18 mouse cellular contexts compared by ENCODE assay signal in genomic region chr1:39847066-39847465, GRCm38 (mm10). TPM values are rescaled to one million over a fixed set of nuclear protein-coding genes. Genes with fewer than 3 reads are reported as not detected.
DNase-seq lines count a peak whose midpoint lies in the region; ATAC-seq and TF ChIP-seq lines count a peak whose summit lies in the region.
"Had no signal": no experiment of that assay in that cellular context is flagged by ENCODE, and none has a peak within 500 bp of the region (broad histone marks: within the 10 kb centered on the region; RNA-seq: fewer than 3 reads in every experiment).

No protein-coding gene starts in this region.

- H3K27me3 ChIP-seq in liver, adult 2 months (ENCODE audit: control insufficient read depth, insufficient read depth, low read length), result no peaks in the 10 kb centered on the region
- H3K27me3 ChIP-seq in liver, embryonic 11.5 days (replicated peaks; ENCODE audit: control insufficient read depth, insufficient read depth, low read length), result no peaks in the 10 kb centered on the region
- H3K27me3 ChIP-seq in limb, embryonic 10.5 days (ENCODE audit: low read depth, poor library complexity, severe bottlenecking), result no peaks in the 10 kb centered on the region
- H3K27me3 ChIP-seq: heart, embryonic 13.5 days; liver, embryonic 15.5 days had no signal

- ATAC-seq in liver, embryonic 11.5 days (replicated peaks; ENCODE audit: low FRiP score), result no peak
- ATAC-seq in common myeloid progenitor, adult 5-6 weeks (replicated peaks; ENCODE audit: low read depth, poor library complexity, severe bottlenecking), result peak; percentile 75
- ATAC-seq: forebrain, embryonic 14.5 days had no signal

- no peak overlapping the region for H3K27ac ChIP-seq in liver, adult 2 months (replicated peaks; ENCODE audit: insufficient read depth, low read depth, low read length)
- H3K27ac ChIP-seq in liver, embryonic 11.5 days (ENCODE audit: low read depth, low read length), result no peak overlapping the region
- H3K27ac ChIP-seq in limb, embryonic 10.5 days, result no peak overlapping the region
- H3K27ac ChIP-seq: left cerebral cortex, adult 2 months; liver, embryonic 15.5 days had no signal

- no peak overlapping the region for H3K9ac ChIP-seq in liver, adult 2 months (ENCODE audit: low read depth, low read length)
- no peak overlapping the region for H3K9ac ChIP-seq in liver, embryonic 11.5 days (ENCODE audit: low read depth, low read length)
- H3K9ac ChIP-seq: heart, embryonic 13.5 days; liver, embryonic 15.5 days had no signal

- TF ChIP-seq POLR2A in liver, adult 2 months (IDR thresholded peaks at IDR 0.05; ENCODE audit: extremely low read depth, insufficient read depth, low read length), result no peak

- peak; percentile 12 for DNase-seq in liver, adult 2 months (ENCODE audit: extremely low read depth, low read depth, low spot score)
- DNase-seq in liver, embryonic 11.5 days (ENCODE audit: low spot score), result no peak
- peak; percentile 6 to 50 for DNase-seq in kidney, postnatal 25 days
- DNase-seq in naive thymus-derived CD4-positive, alpha-beta T cell, adult 2 months (ENCODE audit: low read depth), result peak; percentile 49
- DNase-seq in limb, embryonic 10.5 days (ENCODE audit: low spot score), result no peak
- no peak for DNase-seq in layer of hippocampus, adult 9-11 months
- DNase-seq in right cerebral cortex, adult 2 months (ENCODE audit: low spot score in 2 of 2), result no peak

- no peaks in the 10 kb centered on the region for H3K79me2 ChIP-seq in liver, adult 2 months (ENCODE audit: control insufficient read depth, insufficient read depth, low read length)

- no peak for TF ChIP-seq CTCF in liver, adult 2 months (IDR thresholded peaks at IDR 0.05; ENCODE audit: low read depth, low read length)

- no peaks in the 10 kb centered on the region for H3K4me1 ChIP-seq in liver, adult 2 months (ENCODE audit: control insufficient read depth, insufficient read depth, low read length)
- peaks cover under 1% of the 10 kb centered on the region for H3K4me1 ChIP-seq in liver, embryonic 11.5 days (replicated peaks; ENCODE audit: control insufficient read depth, insufficient read depth, low read length)
- H3K4me1 ChIP-seq in limb, embryonic 10.5 days, result no peaks in the 10 kb centered on the region

- WGBS in liver, adult 2 months, result 71% methylated on average over 7 of the region's 7 CpGs
- WGBS in liver, embryonic 11.5 days, result 46% methylated on average over 7 of the region's 7 CpGs
- WGBS in limb, embryonic 10.5 days, result 89% methylated on average over 7 of the region's 7 CpGs

- H3K9me3 ChIP-seq in liver, embryonic 11.5 days (ENCODE audit: control insufficient read depth, low read length), result no peaks in the 10 kb centered on the region
- no peaks in the 10 kb centered on the region for H3K9me3 ChIP-seq in limb, embryonic 10.5 days (replicated peaks)
- H3K9me3 ChIP-seq: G1E; heart, embryonic 13.5 days; liver, embryonic 15.5 days had no signal

- H3K4me3 ChIP-seq in liver, adult 2 months (ENCODE audit: insufficient read depth, low read depth, low read length), result no peak overlapping the region
- no peak overlapping the region for H3K4me3 ChIP-seq in liver, embryonic 11.5 days (ENCODE audit: low read depth, low read length)
- H3K4me3 ChIP-seq in limb, embryonic 10.5 days, result no peak overlapping the region
- H3K4me3 ChIP-seq: heart, embryonic 13.5 days; left cerebral cortex, adult 2 months; liver, embryonic 15.5 days; myocyte had no signal

- H3K4me2 ChIP-seq in liver, embryonic 11.5 days, result no peak overlapping the region
- H3K4me2 ChIP-seq: heart, embryonic 13.5 days; liver, embryonic 15.5 days had no signal

- no peaks in the 10 kb centered on the region for H3K36me3 ChIP-seq in liver, adult 2 months (ENCODE audit: control insufficient read depth, insufficient read depth, low read length)
- H3K36me3 ChIP-seq in liver, embryonic 11.5 days (ENCODE audit: control insufficient read depth, insufficient read depth, low read length), result no peaks in the 10 kb centered on the region
- no peaks in the 10 kb centered on the region for H3K36me3 ChIP-seq in limb, embryonic 10.5 days
- H3K36me3 ChIP-seq: G1E; heart, embryonic 13.5 days; liver, embryonic 15.5 days had no signal

RNA-seq across cellular contexts. Expression of gene Gm3646, which starts 41.9 kb away (rescaled TPM):
- total RNA-seq in liver, adult 2 months (2014; rRNA removed), result not detected in 2 replicates
- polyA plus RNA-seq in liver, adult 2 months (2012; rRNA removed), result not detected in 2 replicates
- polyA plus RNA-seq in liver, embryonic 11.5 days (2014; fragmentation: Nextera tagmentation; extraction: Ambion mirVana), result not detected in 2 replicates
- not detected in 2 replicates for total RNA-seq in common myeloid progenitor, adult 5-6 weeks (2017)
- not detected in 2 replicates for polyA plus RNA-seq in limb, embryonic 10.5 days (2016; fragmentation: Nextera tagmentation; extraction: Ambion mirVana)
- total RNA-seq: adrenal gland, adult 18-20 months; G1E; left cerebral cortex, adult 2 months had no signal
- polyA plus RNA-seq: embryonic facial prominence, embryonic 11.5 days; forebrain, embryonic 14.5 days; G1E; intestine, embryonic 14.5 days; liver, embryonic 15.5 days; stomach, embryonic 16.5 days had no signal

RNA-seq across cellular contexts. Expression of gene Map4k4, which starts 53.6 kb away (rescaled TPM):
- 10.7 and 12.4 TPM in 2 replicates for total RNA-seq in liver, adult 2 months (2014; rRNA removed)
- 6.3 and 7.2 TPM in 2 replicates for polyA plus RNA-seq in liver, adult 2 months (2012; rRNA removed)
- polyA plus RNA-seq in liver, embryonic 11.5 days (2014; fragmentation: Nextera tagmentation; extraction: Ambion mirVana), result 12.5 and 13.6 TPM in 2 replicates
- 118 and 130 TPM in 2 replicates for total RNA-seq in common myeloid progenitor, adult 5-6 weeks (2017)
- polyA plus RNA-seq in limb, embryonic 10.5 days (2016; fragmentation: Nextera tagmentation; extraction: Ambion mirVana), result 33.8 and 45.4 TPM in 2 replicates

Comparison
In these comparisons a context has a peak if more than half of its experiments do, and no peak if none do; other contexts are left out.
1. DNase-seq: peak in liver, adult 2 months (single experiment), kidney, postnatal 25 days (2 of 2) and naive thymus-derived CD4-positive, alpha-beta T cell, adult 2 months (single experiment); none in liver, embryonic 11.5 days (single experiment), limb, embryonic 10.5 days (single experiment), layer of hippocampus, adult 9-11 months (single experiment) and right cerebral cortex, adult 2 months (0 of 2).